ENCODE assay signal across 7 mouse cellular contexts in the genomic region with DNA sequence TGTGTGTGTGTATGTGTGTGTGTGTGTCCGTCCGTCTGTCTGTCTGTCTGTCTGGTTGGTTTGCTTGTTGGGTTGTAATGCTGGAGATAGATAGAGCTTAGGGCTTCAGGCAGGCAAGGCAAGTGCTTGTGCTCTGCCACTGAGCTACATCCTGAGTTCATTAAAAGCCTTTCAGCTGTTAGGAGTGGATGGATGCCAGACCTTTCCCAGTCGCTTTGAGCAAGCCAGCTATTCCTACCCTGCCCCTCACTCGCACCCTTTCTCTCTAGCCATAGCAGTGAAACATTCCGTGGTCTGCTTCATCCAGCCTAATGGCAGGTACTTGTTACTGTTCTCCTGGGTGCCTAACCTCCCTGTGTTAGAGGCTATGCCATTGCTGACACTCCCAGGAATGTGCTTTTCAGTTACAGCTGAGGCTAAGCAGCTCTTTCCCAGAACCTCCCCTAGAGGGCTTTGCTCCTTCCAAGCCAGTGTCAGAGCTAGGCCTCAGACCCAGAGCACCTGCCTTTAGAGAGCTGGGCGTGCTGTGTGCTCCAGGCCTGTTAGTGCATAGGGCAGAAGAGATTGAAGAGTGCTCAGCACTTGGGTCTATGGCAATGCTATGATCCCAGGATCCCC. TPM values are rescaled to one million over a fixed set of nuclear protein-coding genes. Genes with fewer than 3 reads are reported as not detected.
DNase-seq lines count a peak whose midpoint lies in the region; ATAC-seq and TF ChIP-seq lines count a peak whose summit lies in the region.

No protein-coding gene starts in this region.

- H3K4me3 ChIP-seq in intestine, postnatal 0 days (ENCODE audit: low read depth, low read length): no peak overlapping the region
- H3K4me3 ChIP-seq in stomach, embryonic 15.5 days (replicated peaks): no peak overlapping the region

- peak; percentile 28 for DNase-seq in left cerebral cortex, postnatal 4 days
- DNase-seq in left cerebral cortex, adult 8-10 months (ENCODE audit: low spot score in 2 of 2): no peak
- DNase-seq in gastrocnemius, postnatal 25 days: peak; percentile 54
- DNase-seq in left cerebral cortex, postnatal 14 days (ENCODE audit: low spot score in 2 of 2): no peak
- no peak for DNase-seq in cerebellum, adult 18-20 months

- peak; percentile 56 for TF ChIP-seq CTCF in intestine, postnatal 0 days (IDR thresholded peaks at IDR 0.05; ENCODE audit: low read depth)

- peak overlapping the region; percentile 54 for H3K27ac ChIP-seq in intestine, postnatal 0 days (ENCODE audit: low read depth, low read length)
- H3K27ac ChIP-seq in stomach, embryonic 15.5 days: peak overlapping the region; percentile 73

- no peaks in the 10 kb centered on the region; the same call in 1 of the 2 replicates for H3K36me3 ChIP-seq in intestine, postnatal 0 days (ENCODE audit: control insufficient read depth, insufficient read depth)
- no peaks in the 10 kb centered on the region for H3K36me3 ChIP-seq in stomach, embryonic 15.5 days

- H3K4me1 ChIP-seq in intestine, postnatal 0 days (replicated peaks; ENCODE audit: control insufficient read depth, insufficient read depth, low read length): no peaks in the 10 kb centered on the region
- peaks cover 58% of the 10 kb centered on the region for H3K4me1 ChIP-seq in stomach, embryonic 15.5 days

- no peaks in the 10 kb centered on the region for H3K27me3 ChIP-seq in intestine, postnatal 0 days (replicated peaks; ENCODE audit: control insufficient read depth, insufficient read depth, low read length)
- no peaks in the 10 kb centered on the region for H3K27me3 ChIP-seq in stomach, embryonic 15.5 days (replicated peaks)

- no peaks in the 10 kb centered on the region for H3K9me3 ChIP-seq in intestine, postnatal 0 days (ENCODE audit: control insufficient read depth)
- H3K9me3 ChIP-seq in stomach, embryonic 15.5 days: no peaks in the 10 kb centered on the region

- H3K4me2 ChIP-seq in intestine, postnatal 0 days (replicated peaks; ENCODE audit: low read depth): no peak overlapping the region
- H3K4me2 ChIP-seq in stomach, embryonic 15.5 days: no peak overlapping the region

- no peak overlapping the region for H3K9ac ChIP-seq in intestine, postnatal 0 days (ENCODE audit: low read depth, low read length)
- no peak overlapping the region; the same call in 1 of the 2 replicates for H3K9ac ChIP-seq in stomach, embryonic 15.5 days

- WGBS in intestine, postnatal 0 days: 73% methylated on average over 6 of the region's 6 CpGs
- 62% methylated on average over 6 of the region's 6 CpGs for WGBS in stomach, embryonic 15.5 days

- 0 out of 2 replicates have a peak, but pooled peaks have one; percentile 11 for ATAC-seq in intestine, postnatal 0 days
- ATAC-seq in stomach, embryonic 15.5 days (ENCODE audit: insufficient read depth, low FRiP score, low read depth): no peak

- intact Hi-C loops in left cerebral cortex, postnatal 4 days (cut with DNase I): no loop called here
- intact Hi-C loops in left cerebral cortex, postnatal 14 days (cut with DNase I): no loop called here

RNA-seq across cellular contexts. Expression of a gene that starts 18.1 kb away (rescaled TPM):
- total RNA-seq in left cerebral cortex, postnatal 4 days (2021): 10 to 100 TPM; 85.9 to 87.2 TPM
- 10 to 100 TPM; 59.8 to 61.4 (median 60.7) TPM for total RNA-seq in left cerebral cortex, adult 8-10 months (2022)
- total RNA-seq in gastrocnemius, postnatal 25 days (2021): 10 to 100 TPM; 38.8 to 40.7 TPM
- 130 and 144 TPM in 2 replicates for polyA plus RNA-seq in intestine, postnatal 0 days (2015; fragmentation: Nextera tagmentation; extraction: Ambion mirVana)
- 96.3 and 105 TPM in 2 replicates for polyA plus RNA-seq in stomach, embryonic 15.5 days (2015; fragmentation: Nextera tagmentation; extraction: Ambion mirVana)
- 10 to 100 TPM; 72.8 to 78.9 TPM for total RNA-seq in left cerebral cortex, postnatal 14 days (2021)

RNA-seq across cellular contexts. Expression of a gene that starts 29.6 kb away (rescaled TPM):
- total RNA-seq in left cerebral cortex, postnatal 4 days (2021): 1 to 10 TPM; 4.5 to 4.8 TPM
- 1 to 10 TPM; 5.6 to 9.0 (median 6.2) TPM for total RNA-seq in left cerebral cortex, adult 8-10 months (2022)
- 1 to 10 TPM; 4.2 to 4.5 TPM for total RNA-seq in gastrocnemius, postnatal 25 days (2021)
- polyA plus RNA-seq in intestine, postnatal 0 days (2015; fragmentation: Nextera tagmentation; extraction: Ambion mirVana): 5.5 and 7.4 TPM in 2 replicates
- polyA plus RNA-seq in stomach, embryonic 15.5 days (2015; fragmentation: Nextera tagmentation; extraction: Ambion mirVana): 13.7 and 17.5 TPM in 2 replicates
- total RNA-seq in left cerebral cortex, postnatal 14 days (2021): 1 to 10 TPM; 2.1 to 4.0 TPM

RNA-seq across cellular contexts. Expression of a gene that starts 47.5 kb away (rescaled TPM):
- total RNA-seq in left cerebral cortex, postnatal 4 days (2021): 100 to 1,000 TPM; 103 to 126 TPM
- 100 to 1,000 TPM; 160 to 203 (median 178) TPM for total RNA-seq in left cerebral cortex, adult 8-10 months (2022)
- 100 to 1,000 TPM; 176 to 216 TPM for total RNA-seq in gastrocnemius, postnatal 25 days (2021)
- polyA plus RNA-seq in intestine, postnatal 0 days (2015; fragmentation: Nextera tagmentation; extraction: Ambion mirVana): 54.1 and 61.2 TPM in 2 replicates
- 142 and 151 TPM in 2 replicates for polyA plus RNA-seq in stomach, embryonic 15.5 days (2015; fragmentation: Nextera tagmentation; extraction: Ambion mirVana)
- total RNA-seq in left cerebral cortex, postnatal 14 days (2021): 100 to 1,000 TPM; 156 to 160 TPM

RNA-seq across cellular contexts. Expression of a gene that starts 56.3 kb away (rescaled TPM):
- total RNA-seq in left cerebral cortex, postnatal 4 days (2021): 10 to 100 TPM; 70.2 to 72.0 TPM
- total RNA-seq in left cerebral cortex, adult 8-10 months (2022): 100 to 1,000 TPM in 1 of 4 experiments, 10 to 100 TPM in 3; 72.6 to 100 (median 82.6) TPM
- 10 to 100 TPM; 16.9 to 19.6 TPM for total RNA-seq in gastrocnemius, postnatal 25 days (2021)
- polyA plus RNA-seq in intestine, postnatal 0 days (2015; fragmentation: Nextera tagmentation; extraction: Ambion mirVana): 29.7 and 30.2 TPM in 2 replicates
- 57.1 and 62.3 TPM in 2 replicates for polyA plus RNA-seq in stomach, embryonic 15.5 days (2015; fragmentation: Nextera tagmentation; extraction: Ambion mirVana)
- 10 to 100 TPM; 63.3 to 66.2 TPM for total RNA-seq in left cerebral cortex, postnatal 14 days (2021)

Comparison
In these comparisons a context has a peak if more than half of its experiments do, and no peak if none do; other contexts are left out.
1. DNase-seq: peak in left cerebral cortex, postnatal 4 days (single experiment) and gastrocnemius, postnatal 25 days (single experiment); none in left cerebral cortex, adult 8-10 months (0 of 2), left cerebral cortex, postnatal 14 days (0 of 2) and cerebellum, adult 18-20 months (0 of 2).